Mouse (Mus musculus) lung, postnatal 25 days (tissue): ENCODE data around the gene Polr1e.
A peak's percentile ranks its signal among the peaks of the same experiment; 100 is the strongest.
"Not testable (repeated sequence)": the region's sequence is repeated elsewhere in the genome, so short reads cannot be mapped to it uniquely, and the experiment has no call there.

Source experiments
- DNase-seq: peaks from one replicate; pipeline ENCODE4 v3.0.0; 2022; ENCODE audit warnings: low spot score

Polr1e gene

GRCm38 (mm10) chr4:45005452-45005851 is 12.9 kb upstream of the Polr1e start:
- DNase-seq: no peak

GRCm38 (mm10) chr4:45010806-45011415 is 7.5 kb upstream of the Polr1e start:
- no peak for DNase-seq

GRCm38 (mm10) chr4:45011581-45012104 is 6.7 kb upstream of the Polr1e start:
- DNase-seq: peak; percentile 60

GRCm38 (mm10) chr4:45012105-45012975 is 6.0 kb upstream of the Polr1e start, which contains the start of gene Zbtb5:
Zbtb5 (minus strand) TSS chr4:45012412.
- DNase-seq: peak; percentile 100

- DNase-seq: no peak
Measured at GRCm38 (mm10) chr4:45013031-45013431, 5.4 kb upstream of the Polr1e start.

GRCm38 (mm10) chr4:45013537-45013936 is 4.8 kb upstream of the Polr1e start:
- no peak for DNase-seq

- peak; percentile 69 for DNase-seq
Measured at GRCm38 (mm10) chr4:45015615-45016014, 2.8 kb upstream of the Polr1e start.

- no peak for DNase-seq
Measured at GRCm38 (mm10) chr4:45019009-45019408, 626 bp downstream of the Polr1e start.

- DNase-seq: no peak
Measured at GRCm38 (mm10) chr4:45026459-45026858, 8.1 kb downstream of the Polr1e start.

- no peak for DNase-seq
Measured at GRCm38 (mm10) chr4:45032586-45032985, 14.2 kb downstream of the Polr1e start.

GRCm38 (mm10) chr4:45034693-45035628 is 16.6 kb downstream of the Polr1e start:
- no peak for DNase-seq

- no peak for DNase-seq
Measured at GRCm38 (mm10) chr4:45036048-45036447, 17.7 kb downstream of the Polr1e start.

GRCm38 (mm10) chr4:45036571-45036970 is 18.2 kb downstream of the Polr1e start:
- no peak for DNase-seq

- DNase-seq: no peak
Measured at GRCm38 (mm10) chr4:45037455-45038410, 19.4 kb downstream of the Polr1e start.

- DNase-seq: not testable (repeated sequence)
Measured at GRCm38 (mm10) chr4:45038879-45039278, 20.5 kb downstream of the Polr1e start.

GRCm38 (mm10) chr4:45039546-45039945 is 21.2 kb downstream of the Polr1e start:
- not testable (repeated sequence) for DNase-seq

- no peak for DNase-seq
Measured at GRCm38 (mm10) chr4:45040795-45041194, 22.4 kb downstream of the Polr1e start.

- no peak for DNase-seq
Measured at GRCm38 (mm10) chr4:45046679-45047078, 28.3 kb downstream of the Polr1e start.

GRCm38 (mm10) chr4:45047286-45047887 is 29.0 kb downstream of the Polr1e start:
- DNase-seq: no peak

- DNase-seq: no peak
Measured at GRCm38 (mm10) chr4:45047956-45048355, 29.6 kb downstream of the Polr1e start.
